Mouse (Mus musculus) testis, adult 10 weeks (tissue): Measurements from ENCODE around the gene Nmral1. TPM values are rescaled to one million over a fixed set of nuclear protein-coding genes. Genes with fewer than 3 reads are reported as not detected.

Experiments used
- polyA plus RNA-seq: library from polyadenylated mRNA; stranded (reverse); fragments of 350-450 nt; fragmentation: Illumina TruSeq; extraction: RNeasy Lipid Tissue Mini Kit (QIAGEN cat#74804); gene quantifications from one replicate; pipeline ENCODE4 v1.2.3, GENCODE M21; 2014; ENCODE audit warnings: low read depth, low replicate concordance

Gene Nmral1
- 0.28 TPM for polyA plus RNA-seq

DNA sequence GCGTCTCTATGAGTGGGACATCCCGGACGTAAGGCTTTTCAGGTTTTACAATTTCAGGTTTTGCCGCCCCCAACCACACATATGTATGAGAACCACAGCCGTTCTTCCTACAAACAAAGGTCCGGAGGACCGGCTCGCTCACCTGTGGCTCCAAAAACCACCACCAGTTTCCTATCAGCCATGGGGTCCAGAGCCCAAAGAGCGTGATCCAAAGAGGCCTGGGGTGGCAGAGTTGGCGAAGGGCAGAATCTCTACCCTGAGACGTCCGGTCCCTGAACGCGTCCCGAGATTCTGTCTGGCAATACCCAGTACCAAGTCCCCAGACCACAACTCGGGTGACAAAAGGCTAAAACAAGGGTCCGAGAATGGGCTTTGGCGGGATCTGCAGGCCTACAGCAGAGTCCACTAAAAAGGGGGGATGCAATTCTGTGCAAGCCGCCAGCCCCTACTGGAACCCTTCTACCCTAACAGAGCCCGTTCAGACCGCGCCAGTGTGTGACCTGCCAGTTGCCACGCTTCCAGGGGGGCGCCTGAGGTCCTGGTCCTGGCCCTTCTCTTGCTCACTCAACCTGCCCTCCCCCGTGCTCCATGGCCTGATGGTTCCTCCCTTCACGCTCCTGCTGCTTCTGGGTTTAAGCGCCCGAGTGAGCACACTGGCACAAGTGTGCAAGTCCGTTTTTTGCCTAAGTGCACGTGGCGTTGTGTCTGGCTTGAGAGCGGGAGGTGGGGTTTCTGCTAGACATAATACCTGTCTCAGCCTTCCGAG lies at the start of gene Nmral1:
TSS of gene Nmral1 (minus strand) at position 604 of the 766 bp plus-strand sequence.

DNA sequence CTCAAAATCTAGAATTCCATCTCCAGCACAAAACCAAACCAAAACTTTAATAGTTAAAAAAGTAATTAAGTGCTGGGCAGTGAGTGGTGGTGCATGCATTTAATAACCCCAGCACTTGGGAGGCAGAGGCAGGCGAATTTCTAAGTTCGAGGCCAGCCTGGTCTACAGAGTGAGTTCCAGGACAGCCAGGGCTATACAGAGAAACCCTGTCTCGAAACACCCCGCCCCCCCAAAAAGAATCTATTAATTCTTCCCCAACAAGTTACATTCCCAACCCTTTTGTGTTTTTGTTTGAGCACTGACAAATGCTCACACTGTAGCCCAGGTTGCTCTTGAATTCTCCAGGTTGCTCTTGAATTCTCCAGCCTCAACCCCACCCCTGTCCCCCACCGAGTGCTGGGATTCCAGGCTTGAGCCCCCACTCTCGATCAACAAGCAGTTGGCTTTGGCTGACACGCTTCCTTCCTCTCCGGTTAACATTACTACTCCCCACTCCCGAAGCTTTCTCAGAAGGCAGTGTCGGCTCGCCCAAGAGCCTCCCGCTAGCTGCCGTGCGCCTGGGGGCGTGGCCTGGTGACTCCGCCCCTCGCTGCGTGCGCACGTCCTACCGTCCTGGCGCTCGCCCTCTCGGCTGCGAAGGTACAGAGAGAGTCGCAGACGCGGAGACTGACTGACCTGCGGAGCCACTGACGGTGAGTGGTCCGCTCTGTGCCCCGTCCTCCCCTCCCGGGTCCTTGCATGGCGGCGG lies 6.8 kb upstream of the Nmral1 start, which contains the start of gene Hmox2:
TSS of gene Hmox2 (plus strand) at position 582 of the 748 bp plus-strand sequence.

DNA sequence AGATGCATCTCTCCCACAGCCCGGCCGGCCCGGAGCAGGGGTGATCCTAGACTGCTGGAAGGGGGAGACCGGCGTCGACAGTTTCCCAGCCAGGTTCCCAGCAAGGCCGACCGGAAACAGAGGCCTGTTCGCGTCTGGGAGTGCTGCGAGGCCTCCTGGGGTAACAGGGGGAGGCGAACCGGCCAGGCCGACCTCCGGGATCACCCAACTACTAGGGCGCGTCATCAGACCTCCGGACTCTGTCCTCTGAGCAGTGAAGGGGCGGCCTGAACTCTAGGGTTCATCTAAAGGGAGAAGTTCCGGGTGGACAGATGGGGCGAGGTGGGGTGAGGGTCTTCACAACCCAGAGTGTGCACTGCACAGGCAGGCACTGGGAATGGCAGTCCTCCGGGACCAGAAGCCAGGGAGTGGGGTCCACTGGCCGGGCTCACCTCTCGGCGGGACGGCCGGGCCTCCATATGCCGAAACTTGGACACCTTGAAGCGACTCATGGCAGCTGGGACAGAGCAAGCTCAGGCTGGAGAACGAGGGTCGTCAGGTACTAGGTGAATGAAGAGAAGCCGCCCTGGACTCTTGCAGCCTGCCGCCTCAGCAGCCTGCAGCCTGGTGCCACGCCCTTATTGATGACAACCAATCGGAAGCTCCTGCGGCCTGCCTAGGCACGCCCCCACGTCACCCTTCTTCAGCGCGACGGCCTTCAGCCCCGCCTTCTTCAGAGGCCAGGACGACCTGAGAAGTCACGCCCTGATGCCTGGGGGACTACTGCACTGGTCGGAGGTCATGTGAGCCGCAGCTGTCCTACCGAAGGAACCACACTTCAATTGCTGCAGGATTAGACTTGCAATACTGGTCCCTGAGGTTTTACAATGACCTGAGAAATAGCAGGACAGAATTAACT lies 39.8 kb downstream of the Nmral1 start, which contains the start of gene Coro7:
TSS of gene Coro7 (minus strand) at position 657 of the 898 bp plus-strand sequence.

Other genes starting within 250 kb of the Nmral1 start
- 5.8 TPM for gene Srl, start 177.5 kb downstream of the Nmral1 start, polyA plus RNA-seq
- gene Tfap4, start 159.5 kb downstream of the Nmral1 start, polyA plus RNA-seq, result 0.49 TPM
- 0.27 TPM for gene Glis2, start 124.6 kb downstream of the Nmral1 start, polyA plus RNA-seq
- 67.4 TPM for gene Pam16, start 94.4 kb downstream of the Nmral1 start, polyA plus RNA-seq
- gene Vasn, start 79.4 kb downstream of the Nmral1 start, polyA plus RNA-seq, result 1.4 TPM
- 26.9 TPM for gene Dnaja3, start 79.4 kb downstream of the Nmral1 start, polyA plus RNA-seq
- 0.31 TPM for gene Coro7, start 39.6 kb downstream of the Nmral1 start, polyA plus RNA-seq
- gene Hmox2, start 7.0 kb upstream of the Nmral1 start, polyA plus RNA-seq, result 639 TPM
- gene Cdip1, start 70.9 kb upstream of the Nmral1 start, polyA plus RNA-seq, result 26.2 TPM
- 21.1 TPM for gene 4930562C15Rik, start 116.1 kb upstream of the Nmral1 start, polyA plus RNA-seq
- gene Ubald1, start 161.0 kb upstream of the Nmral1 start, polyA plus RNA-seq, result 4.2 TPM
- 2.8 TPM for gene Mgrn1, start 166.9 kb upstream of the Nmral1 start, polyA plus RNA-seq
- 5.9 TPM for gene Nudt16l1, start 219.4 kb upstream of the Nmral1 start, polyA plus RNA-seq
- 9.8 TPM for gene Anks3, start 244.8 kb upstream of the Nmral1 start, polyA plus RNA-seq